Mouse (Mus musculus): ENCODE measurements at regions not wholly inside any gene's neighbourhood (a gene's known extent, or its start where the extent isn't known, plus 50 kb on each side); places are given as distances from the start of the nearest gene placed in this dataset.
"Not testable (repeated sequence)": the region's sequence is repeated elsewhere in the genome, so short reads cannot be mapped to it uniquely, and the experiment has no call there.

DNA sequence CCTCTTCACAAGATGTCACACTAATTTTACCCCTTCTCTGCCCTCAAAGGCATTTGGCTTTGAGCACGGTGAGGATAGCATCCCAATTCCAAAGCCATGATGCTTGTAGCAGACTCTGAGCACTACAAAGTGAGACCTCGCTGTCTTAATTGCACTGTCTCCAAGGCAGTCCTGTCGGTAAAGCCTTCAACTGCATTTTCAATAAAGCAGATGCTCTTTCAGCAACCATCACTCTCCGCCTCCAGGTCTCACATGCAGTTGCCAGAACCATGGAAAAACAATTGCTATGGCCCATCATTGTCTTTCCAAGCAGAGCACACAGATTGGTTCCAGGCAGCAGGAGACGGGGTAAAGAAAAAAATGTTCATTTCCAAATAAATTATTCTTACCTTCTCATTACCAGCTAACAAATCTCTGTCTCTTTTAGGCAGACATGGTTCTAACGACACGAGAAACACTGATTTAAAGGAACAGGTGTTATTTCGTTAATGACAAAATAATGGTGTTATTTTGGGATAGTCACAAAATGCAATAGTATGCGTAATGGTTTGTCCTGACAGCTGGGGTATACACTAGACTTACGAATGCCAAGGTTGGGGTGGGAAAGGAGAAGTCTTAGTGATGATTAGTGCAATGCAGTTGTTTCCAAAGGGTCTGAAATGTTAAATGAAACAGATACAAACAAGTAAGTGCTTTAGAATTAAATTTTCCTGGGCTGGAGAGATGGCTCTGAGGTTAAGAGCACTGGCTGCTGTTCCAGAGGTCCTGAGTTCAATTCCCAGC lies 175.2 kb downstream of the Enc1 start:
- no peak for DNase-seq

DNA sequence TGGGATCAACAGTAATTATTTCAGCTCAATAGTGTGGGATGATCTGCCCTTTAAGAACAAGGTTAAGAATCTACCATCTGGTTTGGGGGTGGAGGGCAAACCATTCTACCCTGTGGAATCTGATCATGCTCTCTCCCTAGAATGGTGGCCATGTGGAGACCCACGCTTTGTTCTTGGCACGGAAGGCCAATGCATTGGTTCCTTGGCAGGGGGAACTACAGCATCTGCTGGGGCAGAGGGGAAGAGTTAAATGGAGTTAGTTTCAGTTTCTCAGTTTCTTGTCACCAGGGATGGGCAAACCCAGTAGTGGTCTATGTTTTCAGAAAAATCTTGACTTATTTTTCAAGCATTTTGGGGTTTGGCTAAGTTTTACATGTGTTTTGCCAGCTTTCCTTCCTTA lies 174.5 kb downstream of the Enc1 start:
- no peak for DNase-seq

DNA sequence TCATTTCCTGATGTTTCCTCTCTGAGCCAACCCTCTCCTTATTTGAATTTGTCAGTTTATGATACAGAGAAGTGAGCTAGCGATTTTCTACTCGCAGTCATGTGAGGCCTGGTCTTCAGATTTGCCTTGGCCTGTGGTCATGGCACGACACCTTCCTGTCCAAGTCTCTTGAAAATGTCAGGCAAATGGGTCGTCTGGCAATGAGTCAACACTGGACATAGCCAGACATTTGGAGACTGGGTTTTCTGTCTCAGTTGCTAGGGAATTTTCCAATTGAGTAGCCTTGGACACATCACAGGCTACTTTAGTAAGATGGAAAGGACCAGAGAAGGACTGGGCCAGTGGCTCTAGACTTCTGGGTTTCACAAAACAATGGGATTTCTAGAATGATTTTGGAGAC lies 171.2 kb downstream of the Enc1 start:
- DNase-seq, result no peak

DNA sequence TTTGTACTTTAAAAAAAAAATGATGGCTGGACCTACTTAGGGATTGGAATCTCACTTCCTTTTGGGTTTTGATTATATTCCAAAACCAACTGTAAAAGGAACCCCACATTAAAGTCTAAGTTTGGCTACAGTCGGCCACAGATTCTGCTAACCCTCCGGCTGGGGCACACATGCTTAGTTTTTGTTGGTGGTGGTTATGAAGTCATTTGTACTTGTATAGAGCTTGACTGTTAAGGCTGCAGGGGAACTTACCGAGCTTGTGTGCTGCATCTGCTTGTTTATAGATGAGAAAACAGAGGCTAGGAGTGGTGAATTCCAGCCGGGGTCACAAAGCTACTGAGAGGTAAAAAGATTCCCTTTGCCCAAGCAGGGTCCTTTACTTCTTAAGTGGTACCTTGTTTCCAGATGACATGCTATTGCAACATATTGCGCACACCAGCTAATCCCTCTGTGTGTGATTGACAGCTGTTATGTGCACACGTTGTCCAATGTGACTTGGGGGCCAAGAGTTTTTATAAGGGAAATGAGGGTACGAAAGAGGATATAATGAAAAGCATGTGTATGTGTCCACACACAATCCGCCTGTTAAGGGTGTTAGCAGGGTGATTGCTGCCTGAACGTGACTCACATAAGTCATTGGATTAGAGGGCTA lies 169.8 kb downstream of the Enc1 start:
- DNase-seq, result no peak

DNA sequence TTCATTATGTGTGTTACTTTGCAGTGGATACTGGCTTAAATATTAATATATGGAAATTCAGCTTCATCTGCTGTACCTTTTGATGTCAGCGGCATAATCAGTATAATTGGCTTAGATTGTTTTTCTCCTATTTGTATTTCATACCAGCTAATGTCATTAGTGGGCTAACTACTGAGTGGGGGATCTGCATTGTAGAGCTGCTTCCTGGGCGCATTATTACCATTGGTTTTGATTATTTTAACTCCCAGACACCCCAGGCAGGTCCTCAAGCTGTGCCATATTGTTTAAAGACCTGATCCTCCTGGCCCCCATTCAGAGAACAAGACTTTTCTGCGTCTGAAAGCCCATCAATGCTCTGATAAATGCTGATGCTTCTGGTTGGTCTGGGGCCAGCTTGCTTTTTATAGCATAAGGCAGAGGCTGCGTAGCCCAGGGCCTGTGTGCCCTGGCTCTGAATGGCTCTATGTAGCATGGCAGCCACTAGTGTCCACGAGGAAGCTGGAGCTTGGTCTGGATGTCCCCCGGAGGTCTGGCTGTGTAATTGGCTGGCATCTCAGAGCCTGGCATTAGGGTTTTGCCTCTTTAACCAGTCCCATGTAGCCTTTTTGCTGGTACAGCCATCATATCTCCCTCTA lies 169.1 kb downstream of the Enc1 start:
- DNase-seq, result no peak

DNA sequence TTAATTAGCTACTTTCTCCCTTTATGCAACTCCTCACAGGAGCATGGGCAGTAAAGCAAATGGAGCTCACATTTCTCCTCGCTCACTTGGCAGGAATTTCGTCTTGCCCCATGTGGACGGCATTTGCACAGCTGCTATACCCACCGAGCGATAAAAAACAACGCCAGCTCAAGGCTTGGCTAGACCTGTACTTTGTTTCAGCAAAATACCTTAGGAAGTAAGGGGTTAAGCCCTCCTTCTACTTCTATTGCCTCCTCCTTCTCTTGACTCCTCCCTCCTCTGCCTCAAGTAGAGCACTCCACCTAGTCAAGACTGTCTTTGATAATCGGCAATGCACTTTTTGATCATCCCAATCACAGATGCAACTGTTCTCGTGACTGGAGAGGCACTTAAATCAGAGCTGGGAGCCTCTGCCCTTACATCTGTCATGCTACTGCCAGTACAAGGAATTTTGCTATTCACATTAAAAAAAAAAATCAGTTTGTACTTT lies 168.4 kb downstream of the Enc1 start:
- no peak for DNase-seq

DNA sequence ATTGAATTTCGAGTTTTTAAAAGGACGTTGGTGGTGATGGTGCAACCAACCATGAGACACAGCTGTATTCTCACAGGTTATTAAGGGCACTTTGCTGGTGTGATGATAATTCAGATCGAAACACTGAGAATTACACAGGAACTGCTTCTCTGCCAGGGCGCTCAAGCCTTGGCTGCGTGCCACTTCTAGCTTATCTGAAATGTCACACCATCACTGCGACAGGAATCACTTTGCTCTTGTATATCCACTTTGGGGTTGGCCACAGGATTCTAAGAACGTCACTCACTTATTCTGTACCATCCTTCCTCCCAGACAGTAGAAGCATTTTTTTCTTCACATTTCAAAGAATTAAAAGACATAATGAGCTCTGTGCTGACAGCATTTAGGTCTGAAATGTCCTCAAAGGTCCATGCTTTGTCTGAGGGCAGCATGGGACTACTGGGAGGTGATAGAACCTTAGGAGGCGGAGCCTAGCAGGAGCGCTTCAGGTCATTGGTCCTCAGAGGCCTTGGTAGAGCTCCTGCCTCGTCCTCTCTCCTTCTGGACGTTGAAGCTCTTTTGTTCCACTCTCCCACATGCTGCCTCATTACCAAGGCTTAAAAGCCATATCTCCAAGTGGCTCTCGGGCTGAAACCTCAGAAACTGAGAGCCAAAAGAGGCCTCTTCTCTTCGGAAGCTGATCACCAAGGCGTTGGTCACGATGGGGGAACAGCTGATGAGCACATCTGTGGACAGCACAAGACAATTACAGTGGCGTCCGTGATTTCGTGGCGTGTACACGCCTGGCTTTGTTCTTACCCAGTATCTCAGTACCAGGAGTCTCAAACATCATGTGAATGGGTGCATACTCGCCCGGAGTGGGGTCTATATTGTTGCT lies 167.7 kb downstream of the Enc1 start:
- peak; percentile 4 for DNase-seq

DNA sequence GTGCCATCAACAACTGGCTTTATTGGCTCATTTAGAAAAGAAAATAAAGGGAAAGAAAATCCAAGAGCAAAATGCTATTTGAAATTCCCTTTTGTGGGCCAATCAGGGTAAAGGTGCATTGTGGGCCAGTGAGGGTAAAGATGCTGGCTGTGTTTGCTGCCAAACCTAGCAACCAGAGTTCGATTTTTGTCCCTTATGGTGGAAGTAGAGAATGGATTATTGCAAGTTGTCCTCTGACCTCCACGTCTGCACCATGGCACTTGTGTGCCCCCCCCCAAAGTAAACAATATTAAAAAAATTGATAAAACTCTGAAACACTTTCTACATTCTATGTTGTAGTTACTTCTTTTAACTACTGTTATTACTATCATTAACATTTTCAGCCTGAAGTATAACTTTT lies 166.9 kb downstream of the Enc1 start:
- no peak for DNase-seq

DNA sequence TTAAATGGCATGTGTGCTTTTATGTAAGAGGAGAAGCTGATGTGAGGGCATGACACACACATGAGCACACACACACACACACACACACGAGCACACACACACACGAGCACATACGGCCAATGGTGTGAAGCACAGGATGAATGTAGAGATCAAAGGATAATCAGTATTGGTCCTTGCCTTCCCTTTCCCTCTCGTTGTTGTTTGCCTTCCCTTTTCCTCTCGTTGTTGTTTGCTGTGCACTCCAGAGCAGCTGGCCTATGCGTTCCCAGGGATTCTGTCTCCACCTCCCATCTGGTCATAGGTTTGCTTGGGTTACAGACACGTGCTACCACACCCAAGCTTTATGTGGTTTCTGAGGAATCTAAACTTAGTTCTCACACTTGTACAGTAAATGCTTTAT lies 165.8 kb downstream of the Enc1 start:
- DNase-seq, result no peak

DNA sequence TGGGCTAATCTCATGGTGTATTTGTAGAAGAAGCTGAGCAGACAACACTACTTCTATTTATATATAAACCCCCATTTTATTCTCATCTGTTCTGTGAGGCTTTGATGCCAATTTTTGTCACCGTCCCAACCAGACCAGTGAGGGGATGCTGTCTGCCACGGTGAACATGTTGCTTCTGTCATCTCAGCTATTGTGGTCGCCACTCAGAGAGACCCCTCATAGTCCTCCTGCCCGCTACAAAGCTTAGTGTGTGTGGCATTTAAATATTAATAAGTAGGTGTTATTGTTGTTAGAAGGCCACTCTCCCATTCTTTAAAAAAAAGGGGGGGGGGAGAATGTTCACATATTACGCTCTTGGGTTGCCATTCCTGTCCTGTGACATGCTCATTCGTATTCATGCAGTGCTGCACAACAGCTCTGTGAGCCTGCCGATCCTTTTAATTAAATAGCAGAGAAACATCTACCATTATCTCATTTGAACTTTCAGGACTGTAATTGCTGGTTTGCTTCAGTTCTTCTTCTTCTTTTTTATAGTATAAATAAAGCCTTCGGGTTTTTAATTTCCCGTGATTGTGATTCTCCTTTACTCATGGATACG lies 161.4 kb downstream of the Enc1 start:
- DNase-seq, result no peak

DNA sequence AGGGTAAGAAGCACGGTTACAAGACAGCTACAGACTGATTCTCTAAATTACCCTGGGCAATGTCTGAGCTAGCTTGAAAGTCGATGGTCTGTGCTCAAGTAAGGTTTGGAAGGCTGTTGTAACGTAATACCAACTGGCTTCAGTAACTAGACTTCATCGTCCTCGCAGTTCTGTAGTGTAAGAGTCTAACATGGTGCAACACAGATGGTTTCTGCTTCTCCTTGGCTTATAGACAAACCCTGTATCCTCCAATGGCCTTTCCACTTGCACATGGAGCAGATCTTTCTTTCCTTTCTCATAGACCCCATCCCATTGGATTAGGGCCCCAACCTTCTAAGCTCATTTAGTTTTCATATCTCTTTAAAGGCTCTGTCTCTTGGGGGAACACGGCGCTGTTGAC lies 160.7 kb downstream of the Enc1 start:
- no peak for DNase-seq

DNA sequence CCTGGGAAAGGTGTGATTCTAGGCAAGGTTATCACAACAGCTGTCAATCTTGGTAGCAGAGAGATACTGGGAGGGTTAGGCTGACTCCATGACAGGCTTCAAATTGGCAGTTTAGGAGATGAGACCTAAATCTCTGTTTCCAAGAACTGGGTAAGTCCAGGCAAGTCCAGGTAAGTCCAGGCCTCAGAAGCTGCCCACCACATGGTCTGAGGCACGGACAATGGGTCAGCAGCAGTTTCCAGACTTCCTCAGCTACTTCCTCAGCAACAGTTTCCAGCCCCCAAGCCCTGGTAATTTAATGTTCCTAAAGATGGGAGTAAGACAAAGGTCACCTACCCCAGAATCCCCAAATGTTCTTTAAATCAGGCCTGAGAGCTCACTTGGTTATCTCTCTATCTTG lies 157.1 kb downstream of the Enc1 start:
- DNase-seq, result no peak

DNA sequence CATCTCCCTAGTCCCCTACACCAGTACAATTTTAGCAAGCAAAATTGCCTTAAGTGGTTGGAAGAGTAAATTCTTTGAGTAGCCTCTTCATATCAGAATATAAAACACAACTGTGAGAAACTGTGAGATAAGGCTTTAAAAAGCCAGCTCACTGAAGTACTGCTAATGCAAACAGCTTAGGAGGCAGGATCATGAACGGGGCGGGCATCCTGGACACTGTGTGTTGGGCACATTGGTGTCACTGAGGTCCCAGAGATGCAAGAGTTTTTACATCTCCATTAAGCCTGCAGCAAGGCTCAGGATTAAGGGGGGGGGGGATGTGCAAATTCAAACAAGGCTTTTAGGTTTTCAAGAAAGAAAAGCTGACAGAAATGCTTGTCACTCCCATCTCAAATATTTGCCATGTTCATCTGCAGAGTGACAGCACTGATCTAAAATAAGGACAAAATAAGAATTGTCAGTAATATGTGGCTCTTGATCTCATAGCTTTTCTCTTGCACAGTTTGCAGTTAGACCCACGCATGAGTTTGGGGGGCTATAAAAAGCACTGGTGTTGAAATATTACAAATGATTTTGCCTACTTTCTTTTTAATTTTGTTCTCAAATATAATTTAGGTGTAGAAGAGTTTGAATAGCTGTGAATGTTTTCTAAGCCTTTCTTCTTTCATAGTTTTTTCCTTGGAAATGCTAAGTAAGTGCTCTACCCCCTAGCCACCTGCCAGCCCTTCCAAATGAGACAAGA lies 156.2 kb downstream of the Enc1 start:
- no peak for DNase-seq

DNA sequence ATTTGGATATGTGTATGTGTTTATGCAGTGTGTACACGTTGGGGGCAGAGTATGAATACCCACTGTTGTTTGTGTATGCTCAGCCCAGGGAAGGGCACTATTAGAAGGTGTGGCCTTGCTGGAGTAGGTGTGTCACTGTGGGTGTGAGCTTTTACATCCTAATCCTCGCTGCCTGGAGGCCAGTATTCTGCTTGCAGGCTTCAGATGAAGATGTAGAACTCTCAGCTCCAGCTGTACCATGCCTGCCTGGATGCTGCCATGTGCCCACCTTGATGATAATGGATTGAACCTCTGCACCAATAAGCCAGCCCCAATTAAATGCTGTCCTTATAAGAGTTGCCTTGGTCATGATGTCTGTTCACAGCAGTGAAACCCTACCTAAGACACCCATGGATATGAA lies 155.4 kb downstream of the Enc1 start:
- not testable (repeated sequence) for DNase-seq

DNA sequence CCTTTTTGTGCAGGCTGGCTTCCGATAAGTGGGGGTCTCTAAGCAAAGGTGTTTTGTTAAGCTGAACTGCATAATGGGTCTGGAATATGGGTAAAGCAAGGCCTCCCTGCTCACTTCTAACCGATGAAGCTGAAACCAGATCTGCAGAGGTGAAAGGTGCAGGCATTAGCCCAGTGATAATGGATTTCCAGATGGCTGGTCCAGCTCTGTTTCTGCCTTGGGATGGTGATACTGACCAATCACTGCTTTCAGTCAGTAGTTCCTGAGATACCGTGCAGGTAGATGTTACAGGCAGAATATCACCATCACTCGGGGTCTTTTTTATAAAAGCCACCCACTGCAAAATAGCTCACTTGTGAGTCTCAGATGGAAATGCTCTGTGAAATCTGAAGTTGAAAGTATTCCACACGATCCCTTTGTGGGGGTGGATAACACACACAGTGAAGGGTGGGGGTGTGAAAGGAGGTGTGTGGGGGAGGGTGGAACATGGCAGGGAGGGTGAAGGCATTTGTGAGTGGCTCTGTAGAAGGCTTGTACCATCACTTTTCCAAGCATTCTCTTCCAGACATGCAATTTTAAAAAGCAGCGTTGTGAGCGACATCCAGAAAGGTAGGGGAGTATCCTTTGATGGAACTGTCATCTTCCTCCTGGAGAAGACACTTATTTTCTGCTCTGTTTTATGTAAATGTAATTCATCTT lies 154.0 kb downstream of the Enc1 start:
- DNase-seq, result no peak

DNA sequence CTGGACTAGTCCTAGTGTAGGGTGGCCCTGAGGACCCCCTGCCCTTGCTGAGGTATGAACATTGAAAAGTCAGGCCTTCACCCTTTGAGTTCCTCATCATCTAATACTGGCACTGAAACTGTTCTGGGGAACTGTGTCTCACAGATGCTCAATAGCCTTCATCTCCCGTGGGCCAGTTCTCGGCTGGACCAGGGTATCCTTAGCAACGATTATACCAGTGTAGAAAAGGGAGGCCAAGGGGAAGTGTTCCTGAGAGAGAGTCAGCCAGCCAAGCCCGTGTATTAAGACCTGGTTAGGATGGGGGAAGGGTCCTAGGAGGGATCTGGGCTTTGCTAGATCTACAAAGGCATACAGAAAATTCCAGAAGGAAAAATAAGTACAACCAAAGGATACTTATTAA lies 153.2 kb downstream of the Enc1 start:
- DNase-seq, result no peak

DNA sequence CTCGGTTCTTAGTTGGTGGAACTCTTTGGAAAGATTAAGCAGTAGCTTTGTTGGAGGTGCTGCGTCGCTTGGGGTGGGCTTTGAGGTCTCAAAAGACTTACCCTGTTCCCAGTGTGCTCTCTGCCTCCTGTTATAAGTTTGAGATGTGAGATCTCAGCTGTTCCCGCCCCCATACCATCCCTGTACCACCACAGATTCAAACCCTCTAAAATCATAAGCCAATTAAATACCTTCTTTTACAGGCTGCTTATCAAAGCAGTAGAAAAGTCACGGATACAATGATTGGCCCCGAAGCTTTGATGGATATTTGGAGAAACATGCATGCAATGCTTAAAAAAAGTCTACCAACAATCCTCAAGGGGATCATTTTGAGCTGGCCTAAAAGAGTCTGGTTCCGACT lies 152.6 kb downstream of the Enc1 start:
- DNase-seq, result no peak

DNA sequence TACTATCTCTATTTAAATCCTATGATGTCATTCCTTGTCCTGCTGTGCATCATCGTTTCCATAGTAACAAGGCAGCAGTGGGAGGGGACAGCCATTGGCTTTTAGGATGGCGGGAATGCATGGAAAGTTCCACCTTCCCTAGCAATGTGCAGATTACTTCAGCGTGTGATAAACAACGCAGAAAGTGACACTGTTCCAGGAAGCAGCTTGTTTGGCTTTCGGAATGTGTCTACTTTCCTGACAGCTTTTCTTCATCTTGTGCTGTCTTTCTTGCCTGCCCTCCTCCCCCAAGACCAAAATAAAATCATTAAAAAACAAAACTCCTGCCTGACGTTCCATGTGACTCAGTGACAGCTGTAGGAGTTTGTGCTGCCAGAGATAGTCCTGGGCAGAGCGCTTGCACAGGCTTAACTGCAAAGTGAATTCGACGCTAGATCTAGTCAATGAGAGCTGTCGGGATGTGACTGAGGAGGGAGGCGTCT lies 149.6 kb downstream of the Enc1 start:
- DNase-seq, result peak; percentile 5

DNA sequence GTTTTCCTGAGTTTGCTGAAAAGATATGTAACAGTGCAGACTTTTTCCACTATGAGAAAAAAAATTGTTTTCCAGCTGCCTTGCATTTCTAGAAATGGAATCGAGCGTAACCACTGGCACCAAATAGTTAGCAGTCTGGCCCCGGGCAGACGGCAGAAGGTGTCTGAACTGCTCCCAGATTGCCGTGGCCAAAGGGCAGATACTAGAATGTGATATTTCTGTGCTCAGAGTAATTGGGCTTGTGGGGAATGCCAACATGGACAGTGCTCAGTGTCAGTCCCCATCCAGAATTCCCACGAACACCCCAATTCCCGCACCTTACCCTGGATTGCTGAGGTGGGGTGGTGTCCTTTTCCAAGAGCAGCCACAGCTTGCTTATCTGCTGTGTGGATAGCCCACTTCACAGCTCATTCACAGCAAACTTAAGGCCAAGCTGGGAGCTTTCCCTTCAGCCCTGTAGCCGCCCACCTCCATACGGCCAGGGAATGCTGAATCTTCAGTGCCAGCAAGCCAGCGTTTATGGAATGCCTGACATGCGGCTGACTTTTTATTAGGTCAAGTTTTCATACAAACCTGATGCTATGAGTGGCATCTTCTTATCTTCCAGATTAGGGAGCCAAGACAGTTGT lies 148.1 kb downstream of the Enc1 start:
- no peak for DNase-seq

DNA sequence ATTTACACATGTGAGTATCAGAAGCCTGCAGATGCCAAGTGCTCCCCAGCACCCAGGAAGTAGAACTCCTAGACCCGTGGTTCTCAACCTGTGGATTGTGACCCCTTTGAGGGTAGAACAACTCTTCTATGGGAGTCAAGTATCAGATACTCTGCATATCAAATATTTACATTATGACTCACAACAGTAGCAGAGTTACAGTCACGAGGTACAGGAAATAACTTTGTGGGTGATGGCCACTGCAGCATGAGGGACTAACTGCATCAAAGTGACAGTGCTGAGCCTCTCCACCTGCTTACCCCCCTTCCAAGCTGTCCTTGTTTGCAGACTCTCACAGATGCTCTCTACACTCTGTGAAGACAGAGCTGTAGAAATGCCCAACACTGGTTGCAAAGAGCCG lies 145.6 kb downstream of the Enc1 start:
- DNase-seq, result no peak

DNA sequence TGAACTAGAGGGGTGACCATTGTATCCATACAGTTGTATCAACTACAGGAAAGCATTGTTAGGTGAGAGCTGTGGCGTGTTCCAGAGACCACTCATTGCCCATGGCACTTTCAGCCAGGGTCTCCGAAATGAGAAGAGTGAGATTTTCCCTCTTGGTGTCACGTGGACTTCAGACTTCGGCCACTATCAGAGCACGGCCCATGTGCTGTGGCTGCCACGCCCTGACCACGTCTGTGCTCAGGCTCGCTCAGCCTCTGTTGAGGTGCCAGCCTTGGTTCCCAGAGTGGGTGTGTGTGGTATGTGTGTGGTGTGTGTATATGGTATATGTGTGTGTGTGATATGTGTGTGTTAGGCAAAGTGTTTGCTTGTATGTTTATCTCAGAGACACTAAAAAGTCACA lies 144.6 kb downstream of the Enc1 start:
- DNase-seq, result no peak

All from kidney, adult 9 months (tissue).